Mouse (Mus musculus) stomach, postnatal 0 days (tissue): Measurements from ENCODE around the gene Apip.

Source experiments
- CTCF ChIP-seq: IDR thresholded peaks from 2 replicates; pipeline ENCODE4 v1.5.1; 2016; ENCODE audit warnings: antibody characterized with exemption, low read depth, mild to moderate bottlenecking, moderate library complexity
- EP300 ChIP-seq: optimal IDR thresholded peaks from 2 replicates; pipeline ENCODE3; 2016; ENCODE audit warnings: antibody characterized with exemption

DNA sequence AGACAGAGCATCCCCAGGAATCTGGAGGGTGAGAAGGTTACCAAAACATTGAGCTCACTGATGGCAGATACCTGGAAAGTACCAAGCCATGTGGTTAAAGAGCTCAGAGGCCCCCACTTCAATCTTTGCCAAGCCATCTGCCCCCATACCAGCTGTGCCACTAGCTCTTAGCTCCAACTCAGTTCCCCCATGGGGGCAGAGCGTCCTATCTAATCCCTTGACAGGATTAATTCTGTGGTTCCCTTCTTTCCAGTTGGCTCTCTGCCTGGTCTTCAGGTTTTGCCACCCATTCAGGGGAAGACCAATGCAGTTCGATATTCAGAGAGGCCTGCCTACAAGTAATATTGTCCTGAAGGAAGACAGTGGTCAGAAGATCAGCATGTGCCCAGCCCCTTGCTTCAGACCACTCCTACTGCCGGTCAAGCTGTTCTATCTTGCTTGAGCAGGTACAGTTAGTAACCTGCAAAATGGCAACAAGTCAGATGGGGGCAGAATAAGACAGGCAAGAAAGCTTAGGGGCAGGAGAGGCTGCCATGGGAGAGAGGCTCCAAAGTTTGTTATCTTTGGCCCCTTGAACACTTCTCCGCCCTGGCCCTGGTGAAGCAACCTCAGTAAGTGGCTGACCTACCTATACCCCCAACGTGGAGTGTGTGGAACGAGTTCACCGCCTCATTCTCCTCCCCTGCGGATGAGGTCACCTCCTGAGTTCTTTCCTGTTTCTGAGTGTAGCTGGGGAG lies 65.2 kb downstream of the Apip start:
- peak; percentile 67 for TF ChIP-seq CTCF
- TF ChIP-seq EP300, result no peak
